Mouse (Mus musculus): ENCODE measurements at regions not wholly inside any gene's neighbourhood (a gene's known extent, or its start where the extent isn't known, plus 50 kb on each side); places are given as distances from the start of the nearest gene placed in this dataset.

- no peak for DNase-seq (ENCODE audit: low read depth, low spot score)
Observed at GRCm38 (mm10) chr5:83890619-83891185, 526.5 kb downstream of the Epha5 start.

- DNase-seq (ENCODE audit: low read depth, low spot score): no peak
Observed at GRCm38 (mm10) chr5:83872052-83872451, 517.1 kb upstream of the Tecrl start.

- DNase-seq (ENCODE audit: low read depth, low spot score): no peak
Observed at GRCm38 (mm10) chr5:83868359-83868758, 513.4 kb upstream of the Tecrl start.

- no peak for DNase-seq (ENCODE audit: low read depth, low spot score)
Observed at GRCm38 (mm10) chr5:83861674-83862073, 506.7 kb upstream of the Tecrl start.

- no peak for DNase-seq (ENCODE audit: low read depth, low spot score)
Observed at GRCm38 (mm10) chr5:83852022-83852421, 497.0 kb upstream of the Tecrl start.

- DNase-seq (ENCODE audit: low read depth, low spot score): no peak
Observed at GRCm38 (mm10) chr5:83826561-83826960, 471.6 kb upstream of the Tecrl start.

- DNase-seq (ENCODE audit: low read depth, low spot score): no peak
Observed at GRCm38 (mm10) chr5:83824838-83825466, 470.0 kb upstream of the Tecrl start.

- DNase-seq (ENCODE audit: low read depth, low spot score): no peak
Observed at GRCm38 (mm10) chr5:83811309-83811708, 456.3 kb upstream of the Tecrl start.

GRCm38 (mm10) chr5:83800028-83800427 is 445.0 kb upstream of the Tecrl start:
- DNase-seq (ENCODE audit: low read depth, low spot score): no peak

- no peak for DNase-seq (ENCODE audit: low read depth, low spot score)
Observed at GRCm38 (mm10) chr5:83780419-83780818, 425.4 kb upstream of the Tecrl start.

- DNase-seq (ENCODE audit: low read depth, low spot score): peak; percentile 13
Observed at GRCm38 (mm10) chr5:83778310-83778972, 423.4 kb upstream of the Tecrl start.

GRCm38 (mm10) chr5:83741913-83742312 is 386.9 kb upstream of the Tecrl start:
- no peak for DNase-seq (ENCODE audit: low read depth, low spot score)

GRCm38 (mm10) chr5:83695383-83695782 is 340.4 kb upstream of the Tecrl start:
- no peak for DNase-seq (ENCODE audit: low read depth, low spot score)

- no peak for DNase-seq (ENCODE audit: low read depth, low spot score)
Observed at GRCm38 (mm10) chr5:83692286-83692685, 337.3 kb upstream of the Tecrl start.

GRCm38 (mm10) chr5:83678373-83678772 is 323.4 kb upstream of the Tecrl start:
- DNase-seq (ENCODE audit: low read depth, low spot score): no peak

- DNase-seq (ENCODE audit: low read depth, low spot score): no peak
Observed at GRCm38 (mm10) chr5:83659091-83659490, 304.1 kb upstream of the Tecrl start.

GRCm38 (mm10) chr5:83651329-83651728 is 296.3 kb upstream of the Tecrl start:
- DNase-seq (ENCODE audit: low read depth, low spot score): no peak

GRCm38 (mm10) chr5:83622612-83623374 is 267.8 kb upstream of the Tecrl start:
- no peak for DNase-seq (ENCODE audit: low read depth, low spot score)

- DNase-seq (ENCODE audit: low read depth, low spot score): no peak
Observed at GRCm38 (mm10) chr5:83610777-83611176, 255.8 kb upstream of the Tecrl start.

- no peak for DNase-seq (ENCODE audit: low read depth, low spot score)
Observed at GRCm38 (mm10) chr5:83593289-83593610, 238.3 kb upstream of the Tecrl start.

GRCm38 (mm10) chr5:83592587-83593288 is 237.7 kb upstream of the Tecrl start:
- DNase-seq (ENCODE audit: low read depth, low spot score): no peak
